Mouse (Mus musculus) ES-Bruce4 (cell line): ENCODE measurements around the gene Fmo2.

Source experiments
- CTCF ChIP-seq: IDR thresholded peaks from one replicate; pipeline ENCODE4 v1.8.1; 2011; ENCODE audit warnings: low read depth, low read length
- EP300 ChIP-seq: IDR thresholded peaks from 2 replicates; pipeline ENCODE4 v1.6.1; 2011; ENCODE audit warnings: low read depth, low read length; ENCODE audit not compliant: insufficient read depth

GRCm38 (mm10) chr1:162916661-162917060 lies 18.1 kb upstream of the Fmo2 start:
- TF ChIP-seq CTCF (no peak), EP300 (no peak)
